Mouse (Mus musculus): ENCODE results near the gene Gm1604a. TPM values are rescaled to one million over a fixed set of nuclear protein-coding genes. Genes with fewer than 3 reads are reported as not detected.
"Not testable (repeated sequence)": the region's sequence is repeated elsewhere in the genome, so short reads cannot be mapped to it uniquely, and the experiment has no call there.

Gm1604a gene
- 1 to 10 TPM; 1.2 TPM for total RNA-seq (2021)
- long read RNA-seq, partial matches to known transcripts, result 0 of 2 reads
- long read RNA-seq, other reads (novel, unspliced or antisense), result 2 of 2 reads

DNA sequence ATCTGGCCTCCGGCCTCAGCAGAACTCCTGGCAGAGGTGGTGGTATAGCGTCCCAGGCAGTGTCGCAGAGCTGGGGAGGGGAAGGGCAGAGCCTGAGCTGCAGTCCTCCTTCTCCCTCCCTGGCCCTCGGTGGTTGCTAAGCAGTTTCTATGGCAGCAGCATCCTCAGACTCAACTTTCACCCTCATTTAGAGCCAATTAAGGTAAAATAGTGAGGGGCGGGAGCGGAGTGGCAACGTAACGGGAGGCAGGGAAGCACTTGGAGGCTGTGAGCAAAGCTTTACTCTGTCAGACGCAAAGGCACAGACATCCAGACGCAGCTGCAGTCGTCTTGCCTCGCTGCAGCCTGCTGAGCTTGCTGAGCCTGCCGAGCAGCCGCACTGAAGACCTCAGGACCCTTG lies at the start of gene Gm1604a:
Gene Gm1604a, plus strand, starts transcription at position 312 of the 400 bp plus-strand sequence.
- DNase-seq (ENCODE audit: low spot score in 2 of 2), result peak; percentile 23 to 26

DNA sequence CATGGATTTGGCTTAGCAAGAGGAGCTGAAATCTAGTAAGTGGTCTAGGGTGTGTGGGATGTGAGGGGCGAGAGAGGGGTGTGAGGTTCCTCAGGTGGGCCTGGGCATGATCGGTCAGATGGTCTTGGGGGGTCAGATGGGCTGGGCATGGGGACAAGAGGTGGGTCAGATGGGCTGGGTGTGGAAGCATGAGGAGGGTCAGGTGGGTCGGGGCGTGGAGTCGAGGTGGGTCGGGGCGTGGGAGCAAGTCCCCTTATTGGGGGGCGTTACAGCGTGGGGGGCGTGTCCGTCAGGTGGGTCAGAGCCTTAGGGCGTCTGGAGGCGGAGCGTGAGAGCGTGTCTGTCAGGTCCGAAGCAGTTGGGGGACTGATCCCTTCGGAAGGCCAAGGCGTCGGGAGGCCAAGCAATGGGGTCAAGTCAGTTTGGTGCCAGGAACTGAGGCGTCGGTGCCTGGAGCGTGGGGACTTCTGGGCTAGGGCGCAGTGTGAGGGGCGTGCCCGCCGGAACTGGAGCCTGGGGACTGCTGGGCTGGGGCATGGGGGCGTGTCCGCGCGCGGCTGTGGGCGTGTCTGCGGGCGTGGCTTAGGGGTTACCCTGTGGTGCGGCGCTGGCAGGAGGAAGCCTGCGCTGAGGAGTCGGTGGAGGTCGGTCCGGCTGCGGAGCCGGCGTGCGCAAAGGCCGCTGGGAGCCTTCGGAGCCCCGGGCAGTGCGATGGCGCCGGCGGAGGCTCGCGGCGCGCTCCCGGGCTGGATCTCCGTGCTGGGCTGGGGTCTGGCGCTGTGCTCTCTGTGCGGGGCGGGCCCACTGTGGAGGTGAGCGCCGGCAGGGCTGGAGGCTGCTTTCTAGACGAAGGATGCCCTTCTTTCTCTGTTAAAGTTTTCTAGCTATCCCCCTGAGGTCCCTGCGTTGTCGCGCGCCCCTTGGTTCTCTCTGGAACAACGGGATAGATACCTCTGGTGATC lies 46.8 kb upstream of the Gm1604a start, which contains the start of gene Gm49721:
Gene Gm49721, plus strand, starts transcription at position 618 of the 962 bp plus-strand sequence.
- peak; percentile 54 to 64 for DNase-seq (ENCODE audit: low spot score in 2 of 2)

DNA sequence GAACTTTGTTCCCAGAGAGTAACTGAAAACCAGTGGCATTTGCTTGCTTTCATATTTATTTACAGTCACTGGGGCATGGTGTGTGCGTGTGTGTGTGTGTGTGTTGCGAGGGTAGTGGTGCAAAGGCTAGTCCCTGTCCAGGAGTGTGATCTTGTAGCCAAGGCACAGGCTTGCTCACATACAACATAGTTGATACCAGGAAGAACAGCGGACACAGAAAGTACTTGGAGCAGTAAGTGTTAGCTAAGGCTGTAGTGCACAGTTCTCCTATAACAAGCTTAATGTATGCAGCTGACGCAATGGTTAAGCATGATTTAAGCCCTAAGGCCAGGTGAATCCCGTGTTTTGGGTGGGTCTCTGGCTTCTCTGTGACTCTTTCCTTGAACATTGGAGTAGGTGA lies 46.0 kb upstream of the Gm1604a start:
- not testable (repeated sequence) for DNase-seq (ENCODE audit: low spot score in 2 of 2)

DNA sequence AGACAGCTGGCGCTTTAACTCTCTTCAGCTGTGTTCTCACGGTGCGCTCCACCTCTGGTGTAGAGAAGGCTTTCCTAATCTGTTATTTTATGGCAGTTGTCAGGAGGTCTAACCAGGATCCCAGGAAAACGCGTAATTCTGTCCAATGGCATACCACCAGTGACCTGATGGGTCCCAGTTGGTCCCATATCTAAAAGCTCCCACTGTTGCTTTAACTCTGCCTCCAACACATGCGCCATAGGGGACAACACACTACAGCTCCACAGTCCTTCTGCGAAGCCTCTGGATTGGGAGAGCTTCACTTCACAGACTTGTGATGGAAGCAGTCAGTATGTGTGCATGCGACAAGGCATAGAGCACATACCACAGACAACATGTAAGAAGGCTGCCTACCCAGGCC lies 45.2 kb upstream of the Gm1604a start:
- not testable (repeated sequence) for DNase-seq (ENCODE audit: low spot score in 2 of 2)

DNA sequence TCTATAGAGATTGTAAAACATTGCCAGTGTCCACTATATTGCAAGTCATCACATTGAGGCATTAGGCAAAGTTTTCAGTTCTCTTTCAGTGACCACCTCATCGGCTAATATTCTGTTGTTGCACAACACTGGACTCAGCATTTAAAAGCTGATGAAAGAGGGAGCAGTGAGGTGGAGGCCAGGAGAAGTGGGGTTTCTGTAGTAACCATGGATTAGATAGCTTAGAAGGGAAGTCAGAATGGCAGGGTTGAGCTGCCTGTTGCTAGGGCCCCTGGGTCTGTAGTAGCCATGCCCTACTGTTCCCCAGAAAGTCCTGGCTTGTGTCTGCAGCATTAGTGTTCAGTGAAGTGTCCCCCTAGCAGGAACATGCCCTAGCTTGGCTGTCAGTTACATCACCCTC lies 39.2 kb upstream of the Gm1604a start:
- not testable (repeated sequence) for DNase-seq (ENCODE audit: low spot score in 2 of 2)

DNA sequence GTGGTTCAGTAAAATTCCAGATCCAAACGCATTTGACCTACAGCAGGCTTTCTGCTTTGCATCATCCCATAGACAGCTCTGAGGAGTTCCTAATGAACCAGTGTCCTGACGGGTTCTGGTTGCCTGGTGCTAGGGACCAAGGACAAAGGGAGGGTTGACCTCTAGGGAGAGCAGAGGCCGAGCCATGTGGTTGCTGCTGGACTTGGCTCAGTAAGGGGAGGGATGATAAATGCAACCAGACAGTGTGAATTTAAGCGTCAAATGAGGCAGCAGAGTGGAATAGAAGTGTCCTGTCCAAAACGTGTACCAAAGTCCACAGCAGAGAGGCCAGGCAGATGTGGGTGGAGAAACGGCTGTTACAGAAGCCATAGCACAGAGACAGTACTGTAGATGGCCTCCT lies 29.9 kb upstream of the Gm1604a start:
- not testable (repeated sequence) for DNase-seq (ENCODE audit: low spot score in 2 of 2)

DNA sequence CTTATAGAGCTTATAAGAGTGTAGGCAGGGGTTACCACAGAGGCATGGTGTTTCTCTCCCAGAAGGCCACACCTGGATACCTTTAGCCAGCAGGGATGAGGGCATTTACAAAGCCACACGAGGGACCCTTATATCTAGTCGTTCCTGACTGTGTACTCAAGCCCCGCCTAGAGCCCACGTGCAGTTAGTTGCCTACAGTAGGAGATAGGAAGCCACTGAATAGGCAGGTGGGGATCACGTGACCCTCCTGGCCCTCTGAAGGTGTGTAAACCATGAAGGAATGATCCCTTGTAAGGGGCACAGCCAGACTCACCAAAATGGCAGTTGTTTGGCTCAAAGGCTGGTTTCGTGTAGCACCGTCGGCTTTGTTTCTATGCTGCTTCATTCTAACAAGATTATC lies 28.5 kb upstream of the Gm1604a start:
- DNase-seq (ENCODE audit: low spot score in 2 of 2), result not testable (repeated sequence)

DNA sequence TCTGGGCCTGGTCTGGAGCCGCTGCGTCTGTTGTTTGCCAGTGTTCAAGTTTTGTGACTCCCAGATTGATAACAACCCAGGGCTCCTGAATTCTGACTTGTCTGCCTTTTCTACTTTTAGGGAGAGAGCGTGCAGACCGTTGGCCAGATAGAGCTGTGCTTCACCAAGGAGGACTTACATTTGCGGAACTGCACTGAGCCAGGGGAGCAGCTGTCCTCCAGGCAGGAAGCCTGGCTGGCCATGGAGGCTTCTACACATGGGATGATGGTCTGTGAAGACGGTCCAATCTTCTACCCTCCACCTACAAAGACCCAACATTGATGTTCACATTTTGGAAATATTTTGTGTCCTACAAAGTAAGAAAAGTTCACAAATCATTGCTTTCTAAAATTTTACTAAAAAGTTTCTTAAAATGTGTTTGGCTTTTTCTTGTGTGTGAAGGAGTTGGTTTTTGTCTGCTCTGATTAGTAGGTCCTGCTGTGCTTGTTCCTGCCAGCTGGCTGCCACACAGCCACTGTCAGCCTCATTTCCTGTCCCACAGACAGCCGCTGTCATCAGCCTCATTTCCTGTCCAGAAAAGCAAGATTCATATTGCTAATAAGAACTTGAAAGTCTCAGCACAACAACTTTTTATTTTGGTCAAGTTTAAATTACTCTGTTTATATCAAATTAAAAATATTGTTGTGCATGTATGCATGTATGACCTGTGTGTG lies 27.4 kb upstream of the Gm1604a start:
- not testable (repeated sequence) for DNase-seq (ENCODE audit: low spot score in 2 of 2)

DNA sequence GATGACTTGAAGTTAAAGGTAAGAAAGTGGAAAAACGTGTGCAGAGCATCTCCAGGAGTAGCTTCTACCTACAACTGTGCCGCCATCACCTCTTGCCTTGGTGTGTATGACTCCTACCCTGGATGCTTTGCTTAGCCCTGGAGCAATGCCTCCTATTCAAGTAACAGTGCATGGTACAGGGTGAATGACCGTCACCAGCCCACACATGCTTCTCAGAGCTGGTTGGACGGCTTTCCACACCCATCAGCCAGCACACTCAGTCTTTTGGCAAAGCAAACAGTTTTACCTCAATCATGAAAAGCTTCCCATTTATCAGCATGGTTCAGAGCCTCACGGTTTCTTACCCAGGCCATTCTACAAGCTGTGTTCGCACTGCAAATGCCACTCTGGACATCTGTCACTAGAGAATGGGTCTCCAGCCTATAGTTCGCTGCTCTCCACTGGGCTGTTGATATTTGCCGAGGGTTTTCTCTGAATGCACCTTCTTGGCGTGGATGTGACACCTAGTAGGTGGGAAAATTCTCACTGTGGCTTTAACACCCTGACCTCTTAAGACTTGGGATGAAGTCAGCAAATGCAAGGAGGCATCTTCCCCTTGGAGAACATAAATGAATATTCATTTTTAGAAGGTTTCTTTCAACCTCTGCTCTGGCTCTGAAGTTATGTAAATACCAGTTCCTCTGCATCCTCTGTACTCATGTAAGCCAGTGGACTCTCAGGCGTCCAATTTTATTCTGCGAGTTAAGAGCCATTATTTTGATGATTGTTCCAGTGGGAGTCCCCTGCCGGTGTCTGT lies 23.4 kb upstream of the Gm1604a start:
- not testable (repeated sequence) for DNase-seq (ENCODE audit: low spot score in 2 of 2)

DNA sequence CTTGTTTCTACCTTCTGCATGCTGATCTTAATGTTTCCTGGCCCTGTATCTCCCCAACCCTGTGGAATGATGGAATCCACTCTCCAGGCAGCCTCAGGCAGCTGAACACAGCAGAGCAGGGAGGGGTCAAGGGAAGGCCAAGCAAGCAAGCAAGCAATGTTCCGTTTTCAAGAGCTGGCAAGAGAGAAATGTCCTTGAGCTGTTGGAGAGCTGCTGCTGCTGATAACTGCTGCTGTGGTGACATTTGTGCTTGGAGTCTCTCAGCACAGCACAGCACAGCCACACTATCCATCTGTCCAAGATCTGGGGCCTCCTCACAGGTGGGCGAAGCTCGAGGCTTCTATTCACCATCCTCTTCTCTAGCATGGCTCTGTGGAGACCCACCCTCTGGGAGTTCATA lies 22.0 kb upstream of the Gm1604a start:
- DNase-seq (ENCODE audit: low spot score in 2 of 2), result not testable (repeated sequence)

DNA sequence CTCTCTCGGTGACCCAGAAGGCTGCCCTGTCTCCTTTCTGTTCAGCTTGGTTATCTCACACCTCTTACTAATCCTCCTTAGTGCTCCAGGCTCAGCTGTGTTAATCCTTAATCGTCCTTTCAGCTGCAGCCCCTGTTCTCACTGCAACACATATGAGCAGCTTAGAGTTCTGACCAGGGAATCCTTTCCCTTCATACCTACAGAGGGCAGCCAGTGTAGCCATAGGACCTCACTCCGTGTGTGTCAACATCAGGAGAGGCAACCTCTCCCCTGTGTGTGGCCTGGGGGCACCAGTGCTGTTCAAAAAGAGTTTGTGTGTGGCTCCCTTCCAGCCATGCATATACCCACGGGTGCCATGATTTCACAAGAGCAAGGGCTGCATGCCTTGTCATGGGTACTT lies 19.7 kb upstream of the Gm1604a start:
- DNase-seq (ENCODE audit: low spot score in 2 of 2), result not testable (repeated sequence)

DNA sequence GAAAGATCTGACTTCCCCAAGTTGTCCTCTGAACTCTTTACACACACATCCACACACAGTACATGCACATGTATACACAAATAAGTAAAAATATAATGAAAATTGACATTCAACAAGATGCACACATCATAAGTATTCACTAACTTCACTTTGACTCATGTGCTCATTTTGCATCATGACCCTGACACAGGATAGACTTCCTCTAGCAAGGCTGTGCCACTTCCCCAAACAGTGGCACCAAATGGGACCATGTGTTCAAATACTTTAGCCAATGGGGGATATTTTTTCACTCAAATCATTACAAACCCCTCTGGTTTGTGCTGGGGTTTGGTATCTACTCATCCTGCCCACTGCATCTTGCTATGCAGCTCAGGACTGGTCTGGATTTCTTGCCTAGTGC lies 16.5 kb upstream of the Gm1604a start:
- DNase-seq (ENCODE audit: low spot score in 2 of 2), result not testable (repeated sequence)

DNA sequence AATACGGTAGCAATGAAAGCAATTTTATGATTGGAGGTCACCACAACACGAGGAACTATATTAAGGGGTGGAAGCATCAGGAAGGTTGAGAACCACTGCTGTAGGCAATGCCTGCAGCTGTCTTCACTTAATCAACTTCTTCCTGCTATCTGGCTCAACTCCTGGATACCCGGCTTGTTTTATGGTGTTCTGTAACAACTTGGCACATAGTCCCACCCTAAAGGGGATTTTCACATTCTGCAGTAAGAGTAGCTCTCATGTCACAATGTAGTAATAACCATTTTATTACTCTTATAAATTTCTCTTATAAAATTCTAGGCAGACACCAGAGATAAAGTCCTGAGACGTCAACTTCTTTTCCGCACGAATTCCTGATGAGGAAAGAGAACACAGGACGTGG lies 15.9 kb upstream of the Gm1604a start:
- DNase-seq (ENCODE audit: low spot score in 2 of 2), result not testable (repeated sequence)

DNA sequence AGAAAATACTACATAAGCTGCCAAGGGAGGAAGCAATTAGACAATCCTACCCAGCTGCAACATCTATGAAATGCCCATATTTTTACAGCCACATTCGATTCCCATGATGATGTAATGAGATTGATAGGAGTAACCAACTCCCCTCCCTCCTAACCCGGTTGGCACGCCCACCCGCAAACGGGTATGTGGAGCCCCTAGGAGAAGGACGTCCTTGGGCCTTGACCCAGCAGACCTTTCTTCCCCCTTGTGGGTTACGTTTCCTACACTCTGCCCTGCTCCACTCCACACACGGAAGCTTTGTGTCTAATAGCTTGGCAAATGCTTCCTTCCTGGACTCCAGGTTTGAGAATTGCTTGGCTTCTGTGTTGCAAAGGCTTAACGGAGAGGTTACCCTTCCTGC lies 15.5 kb upstream of the Gm1604a start:
- not testable (repeated sequence) for DNase-seq (ENCODE audit: low spot score in 2 of 2)

DNA sequence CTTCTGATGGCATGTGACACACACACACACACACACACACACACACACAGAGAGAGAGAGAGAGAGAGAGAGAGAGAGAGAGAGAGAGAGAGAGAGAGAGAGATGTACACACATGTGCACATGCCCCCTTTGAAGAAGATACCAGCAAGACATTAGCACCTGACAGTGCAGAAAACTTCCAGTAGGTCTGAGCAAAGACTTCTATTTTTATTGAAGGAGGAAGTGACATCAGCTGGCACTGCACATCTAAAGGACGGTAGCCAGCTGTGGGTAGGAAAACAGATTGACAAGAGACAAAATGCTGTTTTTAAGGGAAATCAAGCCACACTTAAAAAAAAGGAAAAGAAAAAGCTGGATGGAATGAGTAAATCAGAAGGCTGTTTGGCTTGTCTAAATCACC lies 11.2 kb upstream of the Gm1604a start:
- not testable (repeated sequence) for DNase-seq (ENCODE audit: low spot score in 2 of 2)

DNA sequence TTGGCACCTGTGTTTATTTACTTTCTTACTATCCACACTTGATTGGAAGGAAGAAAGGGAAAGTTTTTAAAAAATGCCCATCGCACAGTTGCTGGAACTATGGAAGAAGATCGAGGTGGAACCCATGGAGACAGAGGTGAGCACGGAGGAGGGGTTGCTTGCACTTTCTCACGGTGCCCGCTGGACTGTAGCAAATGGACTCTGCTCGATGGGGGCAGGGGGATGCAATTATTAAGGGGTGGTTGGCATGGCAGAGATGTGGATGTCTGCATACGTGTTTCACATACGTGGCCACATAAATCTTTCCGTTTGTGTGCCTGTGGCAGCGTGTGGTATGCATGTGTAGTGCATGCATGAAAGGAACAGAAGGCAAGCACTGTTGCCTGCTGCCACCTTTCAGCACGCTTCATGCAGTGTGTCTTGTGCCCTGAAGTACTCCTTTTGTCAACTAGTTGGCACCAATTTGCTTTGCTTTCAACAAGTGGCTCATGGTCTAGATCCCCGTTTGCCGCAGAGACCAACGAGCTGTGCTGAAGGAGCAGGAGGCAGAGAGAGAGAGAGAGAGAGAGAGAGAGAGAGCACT lies 487 bp downstream of the Gm1604a start:
- DNase-seq (ENCODE audit: low spot score in 2 of 2), result not testable (repeated sequence)

DNA sequence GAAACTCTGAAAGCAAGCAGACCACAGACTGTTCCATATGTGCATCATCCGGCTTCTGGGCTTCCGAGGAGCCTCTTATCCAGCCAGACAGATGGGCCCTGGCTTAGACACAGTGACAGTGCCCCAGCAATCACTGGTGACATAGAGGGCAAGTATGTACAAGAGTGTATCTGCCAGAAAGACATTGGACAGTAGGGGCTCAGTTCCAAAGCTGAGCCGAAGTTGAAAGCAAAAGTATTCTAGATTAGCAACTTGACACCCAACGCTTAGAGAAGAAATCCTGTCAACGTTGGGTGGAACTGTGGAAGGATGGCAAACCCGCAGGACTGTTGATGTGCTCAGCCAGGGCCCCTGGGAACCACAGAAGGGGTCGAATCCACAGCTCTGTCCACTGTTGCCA lies 4.8 kb downstream of the Gm1604a start:
- not testable (repeated sequence) for DNase-seq (ENCODE audit: low spot score in 2 of 2)

DNA sequence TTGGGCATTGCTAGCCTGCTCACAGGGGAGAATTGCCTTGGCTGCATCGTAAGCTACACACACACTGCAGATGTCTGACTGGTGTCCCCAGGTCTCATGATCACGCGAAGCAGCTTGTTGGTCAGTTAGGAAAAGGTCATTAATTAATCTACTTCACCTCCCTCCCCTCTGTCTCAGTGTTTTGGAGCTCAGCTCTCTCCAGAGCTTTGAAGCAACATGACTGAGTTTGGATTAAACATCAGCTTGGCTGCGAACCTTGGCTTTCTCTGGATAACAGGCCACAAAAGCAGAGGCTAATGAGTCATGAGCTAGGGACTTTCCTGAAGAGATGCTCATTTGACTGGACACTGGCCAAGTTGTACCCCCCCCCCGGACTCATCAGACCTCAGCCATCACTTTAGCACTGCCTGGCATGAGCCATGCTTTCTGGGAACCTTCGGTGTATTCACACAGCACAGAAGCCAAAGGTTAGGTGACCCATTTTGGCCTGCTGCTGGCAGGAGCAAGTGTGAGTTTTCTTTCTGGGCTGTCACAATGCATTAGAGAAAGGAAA lies 5.3 kb downstream of the Gm1604a start:
- not testable (repeated sequence) for DNase-seq (ENCODE audit: low spot score in 2 of 2)

DNA sequence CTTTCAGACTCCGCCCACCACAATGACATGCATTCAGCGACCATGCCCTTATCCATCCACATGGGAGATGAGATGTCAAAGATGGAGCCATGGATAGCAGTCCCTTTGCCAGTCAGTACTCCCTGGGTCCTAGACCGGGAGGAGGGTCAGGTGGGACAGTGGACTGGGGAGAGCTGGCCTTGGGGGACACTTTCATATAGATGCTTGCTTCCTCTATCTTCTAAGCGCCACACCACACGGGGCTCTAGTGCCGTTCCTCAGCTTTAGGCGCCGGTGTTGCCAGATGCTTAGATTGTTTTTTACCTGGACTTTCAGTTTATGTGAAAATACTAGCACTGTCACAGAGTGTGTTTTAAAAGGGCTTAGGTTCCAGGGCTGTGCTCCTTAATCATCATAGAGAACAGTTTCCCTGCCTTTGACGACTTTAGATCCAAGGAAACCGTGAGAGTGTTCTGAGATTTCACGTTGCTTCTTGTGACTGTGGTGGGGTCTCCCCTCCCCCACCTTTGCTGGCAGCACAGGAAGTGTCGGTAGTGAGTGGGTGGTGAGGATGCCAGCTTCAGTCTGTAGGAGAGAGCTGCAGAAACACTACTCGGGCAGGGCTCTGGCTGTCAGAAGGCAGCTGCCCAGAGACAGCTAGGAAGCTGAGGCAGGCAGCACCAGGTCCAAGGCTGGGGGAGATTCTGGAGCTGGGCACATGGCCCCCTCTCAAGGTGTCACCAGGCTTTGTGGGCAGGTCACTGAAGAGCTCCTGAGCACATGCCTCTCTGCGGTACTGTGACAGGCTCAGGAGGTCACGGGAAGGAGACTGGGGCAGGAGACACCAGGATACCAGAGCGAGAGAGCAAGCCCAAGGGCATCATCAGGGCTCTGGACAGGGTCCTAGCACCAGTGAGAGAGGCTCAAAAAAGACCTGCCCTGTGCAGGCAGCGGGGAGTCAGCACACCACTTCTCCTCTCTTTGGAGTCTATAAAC lies 8.1 kb downstream of the Gm1604a start:
- not testable (repeated sequence) for DNase-seq (ENCODE audit: low spot score in 2 of 2)
